Mouse (Mus musculus) liver, embryonic 16.5 days (tissue): Measurements from ENCODE around the gene Ccdc130. TPM values are rescaled to one million over a fixed set of nuclear protein-coding genes. Genes with fewer than 3 reads are reported as not detected.

Source experiments
- ATAC-seq: fragments of 200-750 bp; cut with Nextera tagmentation; 2 replicates; pipeline ENCODE4 v1.8.0; 2017; ENCODE audit warnings: low read depth, mild to moderate bottlenecking, moderate number of reproducible peaks, moderate library complexity
- H3K27ac ChIP-seq: fragments of 300-500 bp; sonication (generic); 2 replicates; pipeline ENCODE4 v1.5.1; 2014; ENCODE audit warnings: mild to moderate bottlenecking, low read length
- H3K27me3 ChIP-seq: fragments of 300-500 bp; sonication (generic); 2 replicates; pipeline ENCODE4 v1.6.1; 2014; ENCODE audit warnings: low read depth, low read length, mixed read lengths; ENCODE audit not compliant: control insufficient read depth, insufficient read depth
- H3K36me3 ChIP-seq: fragments of 300-500 bp; sonication (generic); 2 replicates; pipeline ENCODE4 v1.6.1; 2014; ENCODE audit warnings: mild to moderate bottlenecking; ENCODE audit not compliant: control insufficient read depth, insufficient read depth
- H3K4me1 ChIP-seq: fragments of 300-500 bp; sonication (generic); 2 replicates; pipeline ENCODE4 v1.6.1; 2014; ENCODE audit warnings: low read depth, low read length, mixed read lengths; ENCODE audit not compliant: control insufficient read depth
- H3K4me2 ChIP-seq: fragments of 300-500 bp; sonication (generic); 2 replicates; pipeline ENCODE4 v1.6.1; 2014; ENCODE audit warnings: low read depth, low read length, mixed read lengths
- H3K4me3 ChIP-seq: fragments of 300-500 bp; sonication (generic); 2 replicates; pipeline ENCODE4 v1.5.1; 2014; ENCODE audit warnings: low read depth, mild to moderate bottlenecking, low read length
- H3K9ac ChIP-seq: fragments of 300-500 bp; sonication (generic); 2 replicates; pipeline ENCODE4 v1.6.1; 2014; ENCODE audit warnings: low read depth, low read length
- H3K9me3 ChIP-seq: fragments of 300-500 bp; sonication (generic); replicated peaks from 2 replicates; pipeline ENCODE4 v1.6.1; 2016; ENCODE audit warnings: low read length; ENCODE audit not compliant: control insufficient read depth
- WGBS: fragments of 180-500 bp; shearing (Covaris S2); extraction: QIAGEN DNeasy Blood & Tissue Kit; methylation state at CpG from one replicate; pipeline ENCODE4 v1.1.7; 2014; ENCODE audit not compliant: insufficient replicate concordance; 5-methylcytosine and 5-hydroxymethylcytosine counted together
- microRNA counts: library from miRNA; unstranded; fragments of <30 nt; microRNA quantifications from one replicate; lab custom pipeline; 2016
- microRNA-seq: library from miRNA; unstranded; fragments of <30 nt; microRNA quantifications from one replicate; pipeline ENCODE4, GENCODE M21; 2016
- polyA plus RNA-seq: library from polyadenylated mRNA; unstranded; fragments of >200 nt; fragmentation: Nextera tagmentation; extraction: Ambion mirVana; gene quantifications from 2 replicates; pipeline ENCODE4 v1.2.1, GENCODE M21; 2015

Gene Ccdc130
- polyA plus RNA-seq, 1 experiment from 2014 or later: 6.2 TPM

DNA sequence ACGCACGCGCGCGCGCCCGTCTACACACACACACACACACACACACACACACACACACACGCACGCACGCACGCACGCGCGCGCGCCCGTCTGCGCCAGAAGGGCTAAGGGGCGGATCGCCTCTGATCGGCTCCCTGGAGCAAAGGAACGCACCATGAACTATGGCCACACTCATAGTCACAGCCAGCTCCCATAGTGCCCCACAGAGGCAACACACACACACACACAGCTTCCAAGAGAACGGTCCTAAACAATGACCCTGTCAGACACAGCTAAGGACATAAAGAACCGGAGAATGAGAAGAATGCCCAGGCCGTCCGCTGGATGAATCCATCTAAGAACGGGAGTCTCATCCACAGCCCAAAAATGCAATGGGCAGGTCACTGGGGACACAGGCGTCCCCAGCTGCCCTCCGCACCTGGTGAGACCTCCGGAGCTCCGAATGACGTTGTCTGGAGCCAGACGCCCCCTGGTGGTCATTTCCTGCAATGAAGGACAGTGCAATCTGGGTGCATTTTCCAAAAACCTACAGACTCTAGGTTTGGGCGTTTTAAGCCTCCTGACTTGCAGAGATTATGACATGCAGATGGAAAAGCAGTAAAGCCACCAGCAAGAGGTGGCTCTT lies 59.9 kb downstream of the Ccdc130 start:
- Histone ChIP-seq H3K4me2 (peak overlapping the region; percentile 34; the same call in 1 of the 2 replicates), H3K27ac (no peak overlapping the region), H3K9ac (no peak overlapping the region), H3K4me3 (no peak overlapping the region), H3K27me3 (no peaks in the 10 kb centered on the region), H3K9me3 (no peaks in the 10 kb centered on the region), H3K36me3 (no peaks in the 10 kb centered on the region), H3K4me1 (peaks cover 3% of the 10 kb centered on the region)
- ATAC-seq: no peak
- WGBS: 58% methylated on average over 34 of the region's 34 CpGs

DNA sequence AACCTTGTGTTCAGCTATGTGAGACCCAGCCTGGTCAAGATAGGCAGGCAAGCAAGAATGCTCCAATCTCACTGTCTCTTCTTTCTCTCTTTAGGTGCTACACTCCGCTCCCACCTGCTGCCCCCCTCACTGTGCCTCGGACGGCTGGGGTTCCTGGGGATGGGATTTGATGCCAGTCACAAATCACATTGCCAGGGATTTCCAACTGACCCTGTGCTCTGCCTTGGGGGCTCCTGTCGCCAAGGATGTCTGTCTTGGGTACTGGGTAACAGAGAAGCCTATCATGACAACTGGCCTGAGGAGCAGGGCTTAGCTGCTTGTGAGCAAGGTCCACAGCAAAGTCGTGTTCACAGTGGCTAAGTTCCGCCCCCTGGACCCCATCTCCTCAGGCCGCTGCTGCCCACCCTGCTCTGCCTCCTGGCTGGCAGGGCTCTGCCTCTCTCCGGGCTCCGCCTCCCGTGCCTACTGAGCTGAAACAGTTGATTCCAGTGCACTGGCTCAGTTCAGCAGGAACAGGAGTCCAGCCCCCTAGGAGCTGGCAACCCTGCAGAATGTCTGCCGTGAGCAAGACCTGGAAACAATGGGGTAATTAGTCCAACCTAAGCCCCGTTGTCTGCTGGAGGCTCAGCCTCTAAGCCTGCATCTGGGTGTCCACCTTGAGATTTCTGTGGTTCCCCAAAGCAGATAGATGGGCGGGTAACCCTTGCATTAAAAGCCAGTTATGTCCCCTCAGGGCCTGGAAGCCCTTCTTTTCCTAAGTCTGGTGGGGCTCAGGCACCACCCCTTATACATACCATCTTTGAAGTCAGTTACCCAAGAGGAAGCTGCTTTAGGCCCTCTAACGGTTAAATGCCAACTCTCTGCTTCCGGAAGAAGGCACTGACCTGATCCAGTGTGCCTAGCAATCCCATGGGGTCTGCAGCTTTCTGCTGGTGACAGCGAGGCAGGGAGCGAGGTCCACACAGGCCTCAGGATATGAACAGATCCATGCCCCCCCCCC lies 61.5 kb downstream of the Ccdc130 start:
- no peaks in the 10 kb centered on the region for H3K36me3 ChIP-seq
- H3K27me3 ChIP-seq: no peaks in the 10 kb centered on the region
- H3K27ac ChIP-seq: peak overlapping the region; percentile 72
- no peak for ATAC-seq
- 41% methylated on average over 17 of the region's 17 CpGs for WGBS
- H3K9me3 ChIP-seq: no peaks in the 10 kb centered on the region
- H3K4me2 ChIP-seq: peak overlapping the region; percentile 27; the same call in 1 of the 2 replicates
- H3K4me3 ChIP-seq: no peak overlapping the region
- no peak overlapping the region; the same call in 1 of the 2 replicates for H3K9ac ChIP-seq
- peaks cover 3% of the 10 kb centered on the region for H3K4me1 ChIP-seq

DNA sequence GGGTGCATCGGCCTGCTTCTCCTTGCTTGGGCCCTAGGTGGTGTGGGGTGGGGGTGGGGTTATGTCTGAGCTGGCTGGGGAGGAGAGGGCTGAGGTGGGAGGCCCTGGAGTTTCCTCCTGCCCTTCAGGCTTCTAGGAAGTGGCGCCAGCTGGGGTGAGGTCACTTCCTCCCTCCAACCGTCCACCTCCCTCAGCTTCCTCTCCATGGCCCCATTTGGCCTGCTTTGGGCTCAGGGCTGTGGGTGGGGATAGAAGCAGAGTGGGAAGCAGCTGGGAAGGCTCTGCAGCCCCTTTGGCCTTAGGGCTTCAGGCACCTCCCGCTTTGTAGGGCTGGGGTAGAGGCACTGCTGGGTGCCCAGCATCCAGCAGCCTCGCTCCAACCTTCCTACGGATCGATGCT lies 62.4 kb downstream of the Ccdc130 start:
- Histone ChIP-seq H3K4me3 (no peak overlapping the region), H3K9ac (no peak overlapping the region; the same call in 1 of the 2 replicates), H3K27ac (peak overlapping the region; percentile 72), H3K9me3 (no peaks in the 10 kb centered on the region), H3K4me2 (peak overlapping the region; percentile 27; the same call in 1 of the 2 replicates), H3K36me3 (no peaks in the 10 kb centered on the region), H3K27me3 (peaks cover 6% of the 10 kb centered on the region; the same call in 1 of the 2 replicates), H3K4me1 (peaks cover 7% of the 10 kb centered on the region)
- 43% methylated on average over 7 of the region's 7 CpGs for WGBS
- peak; percentile 20; the same call in 1 of the 2 replicates for ATAC-seq

MicroRNAs encoded within 50 kb of the gene (microRNA counts, 519-probe panel; counts per million panel counts)
- microRNA mmu-miR-23a (lab: Ali Mortazavi, UCI): 3,185 counts per million, percentile 86 among the panel's probes with 10 or more counts
- 3,239 counts per million, percentile 87 among the panel's probes with 10 or more counts for microRNA mmu-miR-27a (lab: Ali Mortazavi, UCI)

Small RNAs within 50 kb of the gene (microRNA-seq; reads per million reads assigned to microRNA genes)
- gene Mir23a: 19,858 reads per million, percentile 96 among the genes with 10 or more reads in this experiment
- not detected for gene Mir24-2
- gene Mir27a: 318 reads per million, percentile 66 among the genes with 10 or more reads in this experiment
- gene Mir3074-2: not detected

Other genes with a start within 250 kb of the Ccdc130 start
- gene Palm3, start 248.9 kb downstream of the Ccdc130 start, polyA plus RNA-seq: 0.15 TPM in 1 of 2 replicates, not detected in the other
- gene Il27ra, start 227.8 kb downstream of the Ccdc130 start, polyA plus RNA-seq: 0.87 and 1.0 TPM in 2 replicates
- 0.15 TPM in 1 of 2 replicates, not detected in the other for gene Rln3, start 225.4 kb downstream of the Ccdc130 start, polyA plus RNA-seq
- gene Gm10643, start 205.2 kb downstream of the Ccdc130 start, polyA plus RNA-seq: 0.08 and 0.32 TPM in 2 replicates
- gene Rfx1, start 203.5 kb downstream of the Ccdc130 start, polyA plus RNA-seq: 2.0 and 2.7 TPM in 2 replicates
- gene Dcaf15, start 165.6 kb downstream of the Ccdc130 start, polyA plus RNA-seq: 2.4 and 3.0 TPM in 2 replicates
- 0.04 TPM in 1 of 2 replicates, not detected in the other for gene Podnl1, start 144.4 kb downstream of the Ccdc130 start, polyA plus RNA-seq
- gene Cc2d1a, start 122.4 kb downstream of the Ccdc130 start, polyA plus RNA-seq: 5.3 and 5.8 TPM in 2 replicates
- gene 4930432K21Rik, start 122.4 kb downstream of the Ccdc130 start, polyA plus RNA-seq: 0.26 and 0.28 TPM in 2 replicates
- not detected in 2 replicates for gene Nanos3, start 85.2 kb downstream of the Ccdc130 start, polyA plus RNA-seq
- 2.2 and 2.8 TPM in 2 replicates for gene Zswim4, start 33.3 kb downstream of the Ccdc130 start, polyA plus RNA-seq
- 175 and 185 TPM in 2 replicates for gene D8Ertd738e, start 20.7 kb downstream of the Ccdc130 start, polyA plus RNA-seq
- 27.1 and 27.9 TPM in 2 replicates for gene Mri1, start 13.1 kb downstream of the Ccdc130 start, polyA plus RNA-seq
- 0.16 and 0.32 TPM in 2 replicates for gene Cacna1a, start 118.1 kb upstream of the Ccdc130 start, polyA plus RNA-seq